Comparison of ENCODE assay signal across 17 mouse cellular contexts in genomic region chr11:106701589-106701988, GRCm38 (mm10). TPM values are rescaled to one million over a fixed set of nuclear protein-coding genes. Genes with fewer than 3 reads are reported as not detected.
"Had no signal": no experiment of that assay in that cellular context is flagged by ENCODE, and none has a peak within 500 bp of the region (broad histone marks: within the 10 kb centered on the region; RNA-seq: fewer than 3 reads in every experiment).

No protein-coding gene starts in this region.

- H3K27me3 ChIP-seq: kidney, embryonic 15.5 days; limb, embryonic 12.5 days; lung, embryonic 15.5 days; midbrain, embryonic 15.5 days; neural tube, embryonic 13.5 days; stomach, embryonic 15.5 days had no signal

- H3K9ac ChIP-seq: kidney, embryonic 15.5 days; limb, embryonic 12.5 days; lung, embryonic 15.5 days; midbrain, embryonic 15.5 days; neural tube, embryonic 13.5 days; stomach, embryonic 15.5 days had no signal

- H3K4me3 ChIP-seq: kidney, embryonic 15.5 days; left cerebral cortex, adult 2 months; limb, embryonic 12.5 days; lung, embryonic 15.5 days; midbrain, embryonic 15.5 days; neural tube, embryonic 13.5 days; stomach, embryonic 15.5 days had no signal

- H3K36me3 ChIP-seq: kidney, embryonic 15.5 days; limb, embryonic 12.5 days; lung, embryonic 15.5 days; midbrain, embryonic 15.5 days; neural tube, embryonic 13.5 days; stomach, embryonic 15.5 days had no signal

- DNase-seq: kidney, postnatal 14 days; lung, postnatal 14 days; retina, postnatal 1 day; right cerebral cortex, postnatal 14 days; thymus, postnatal 4 days had no signal

- H3K4me2 ChIP-seq: kidney, embryonic 15.5 days; limb, embryonic 12.5 days; lung, embryonic 15.5 days; midbrain, embryonic 11.5 days; midbrain, embryonic 15.5 days; neural tube, embryonic 13.5 days; stomach, embryonic 15.5 days had no signal

- H3K27ac ChIP-seq: kidney, embryonic 15.5 days; left cerebral cortex, adult 2 months; limb, embryonic 12.5 days; lung, embryonic 15.5 days; macrophage; midbrain, embryonic 15.5 days; neural tube, embryonic 13.5 days; stomach, embryonic 15.5 days had no signal

- ATAC-seq: intestine, embryonic 16.5 days; midbrain, embryonic 15.5 days had no signal

- H3K4me1 ChIP-seq: limb, embryonic 12.5 days; midbrain, embryonic 15.5 days; neural tube, embryonic 13.5 days; stomach, embryonic 15.5 days had no signal

- H3K9me3 ChIP-seq: kidney, embryonic 15.5 days; limb, embryonic 12.5 days; lung, embryonic 15.5 days; midbrain, embryonic 15.5 days; neural tube, embryonic 13.5 days; stomach, embryonic 15.5 days had no signal

RNA-seq across cellular contexts. Expression of gene Milr1, which starts 49.4 kb away (rescaled TPM):
- total RNA-seq: layer of hippocampus, postnatal 25 days; left cerebral cortex, postnatal 25 days had no signal
